Comparison of ENCODE assay signal across 13 mouse cellular contexts in genomic region chr11:4228463-4228862, GRCm38 (mm10). TPM values are rescaled to one million over a fixed set of nuclear protein-coding genes. Genes with fewer than 3 reads are reported as not detected.
DNase-seq lines count a peak whose midpoint lies in the region; ATAC-seq lines count a peak whose summit lies in the region.
"Had no signal": no experiment of that assay in that cellular context is flagged by ENCODE, and none has a peak within 500 bp of the region (broad histone marks: within the 10 kb centered on the region; RNA-seq: fewer than 3 reads in every experiment).

No protein-coding gene starts in this region.

- no peaks in the 10 kb centered on the region for H3K9me3 ChIP-seq in hindbrain, embryonic 14.5 days (ENCODE audit: control insufficient read depth, low read length)
- H3K9me3 ChIP-seq in hindbrain, embryonic 10.5 days: no peaks in the 10 kb centered on the region
- H3K9me3 ChIP-seq: liver, embryonic 15.5 days; midbrain, embryonic 15.5 days had no signal

- no peak for DNase-seq in hindbrain, embryonic 14.5 days (ENCODE audit: low spot score)
- no peak for DNase-seq in hindbrain, embryonic 10.5 days (ENCODE audit: low spot score)
- peak; percentile 54 to 56 for DNase-seq in right cerebral cortex, postnatal 10 days (ENCODE audit: low spot score in 2 of 2)
- no peak for DNase-seq in right cerebral cortex, adult 18-20 months
- peak; percentile 94 to 95 for DNase-seq in cerebellum, postnatal 14 days
- DNase-seq in c-Kit-positive CD71-positive TER-119-positive erythroid progenitor cells, embryonic 14.5 days (ENCODE audit: low spot score): no peak
- DNase-seq: kidney, adult 11 months; thymus, postnatal 4 days had no signal

- H3K36me3 ChIP-seq in hindbrain, embryonic 14.5 days (replicated peaks; ENCODE audit: control insufficient read depth, insufficient read depth): no peaks in the 10 kb centered on the region
- H3K36me3 ChIP-seq in hindbrain, embryonic 10.5 days: no peaks in the 10 kb centered on the region
- H3K36me3 ChIP-seq: liver, embryonic 15.5 days; midbrain, embryonic 15.5 days had no signal

- WGBS in hindbrain, embryonic 14.5 days: 48% methylated on average over 8 of the region's 8 CpGs
- 54% methylated on average over 8 of the region's 8 CpGs for WGBS in hindbrain, embryonic 10.5 days

- H3K4me2 ChIP-seq in hindbrain, embryonic 14.5 days (replicated peaks): no peak overlapping the region
- H3K4me2 ChIP-seq: midbrain, embryonic 15.5 days had no signal

- no peak overlapping the region for H3K27ac ChIP-seq in hindbrain, embryonic 14.5 days
- no peak overlapping the region for H3K27ac ChIP-seq in hindbrain, embryonic 10.5 days
- H3K27ac ChIP-seq: liver, embryonic 15.5 days; midbrain, embryonic 15.5 days had no signal

- ATAC-seq in hindbrain, embryonic 14.5 days (ENCODE audit: low FRiP score): 0 out of 2 replicates have a peak, but pooled peaks have one; percentile 48
- ATAC-seq in erythroblast, adult 5-6 weeks (replicated peaks; ENCODE audit: low FRiP score, poor library complexity, severe bottlenecking): no peak
- ATAC-seq in frontal cortex, adult (ENCODE audit: low TSS enrichment): no peak
- ATAC-seq: midbrain, embryonic 15.5 days had no signal

- no peaks in the 10 kb centered on the region for H3K4me1 ChIP-seq in hindbrain, embryonic 14.5 days (replicated peaks; ENCODE audit: control insufficient read depth, insufficient read depth, low read length)
- H3K4me1 ChIP-seq in hindbrain, embryonic 10.5 days (replicated peaks): peaks cover 13% of the 10 kb centered on the region
- H3K4me1 ChIP-seq: midbrain, embryonic 15.5 days had no signal

- no peak overlapping the region for H3K4me3 ChIP-seq in hindbrain, embryonic 14.5 days (replicated peaks; ENCODE audit: low read length)
- H3K4me3 ChIP-seq in hindbrain, embryonic 10.5 days: no peak overlapping the region
- H3K4me3 ChIP-seq: liver, embryonic 15.5 days; midbrain, embryonic 15.5 days had no signal

- no peaks in the 10 kb centered on the region for H3K27me3 ChIP-seq in hindbrain, embryonic 14.5 days (ENCODE audit: control insufficient read depth, insufficient read depth, low read length)
- no peaks in the 10 kb centered on the region for H3K27me3 ChIP-seq in hindbrain, embryonic 10.5 days (ENCODE audit: insufficient read depth, poor library complexity, severe bottlenecking)
- H3K27me3 ChIP-seq: liver, embryonic 15.5 days; midbrain, embryonic 15.5 days had no signal

- no peak overlapping the region for H3K9ac ChIP-seq in hindbrain, embryonic 14.5 days
- H3K9ac ChIP-seq: liver, embryonic 15.5 days; midbrain, embryonic 15.5 days had no signal

RNA-seq across cellular contexts. Expression of gene Osm, which starts 7.8 kb away (rescaled TPM):
- not detected in 2 replicates for polyA plus RNA-seq in hindbrain, embryonic 14.5 days (2014; fragmentation: Nextera tagmentation; extraction: Ambion mirVana)
- polyA plus RNA-seq in hindbrain, embryonic 10.5 days (2016; fragmentation: Nextera tagmentation; extraction: Ambion mirVana): 0.09 TPM in 1 of 2 replicates, not detected in the other
- total RNA-seq in erythroblast, adult 5-6 weeks (2015; ENCODE audit: low replicate concordance): 2.1 and 4.4 TPM in 2 replicates
- total RNA-seq in erythroblast, adult 5-6 weeks (2017; ENCODE audit: low replicate concordance): 2.1 and 6.4 TPM in 2 replicates
- polyA plus RNA-seq: embryonic facial prominence, embryonic 11.5 days had no signal

RNA-seq across cellular contexts. Expression of gene Castor1, which starts 10.4 kb away (rescaled TPM):
- 3.8 and 4.5 TPM in 2 replicates for polyA plus RNA-seq in hindbrain, embryonic 14.5 days (2014; fragmentation: Nextera tagmentation; extraction: Ambion mirVana)
- polyA plus RNA-seq in hindbrain, embryonic 10.5 days (2016; fragmentation: Nextera tagmentation; extraction: Ambion mirVana): 2.7 and 3.6 TPM in 2 replicates
- total RNA-seq in erythroblast, adult 5-6 weeks (2015; ENCODE audit: low replicate concordance): not detected in 2 replicates
- not detected in 2 replicates for total RNA-seq in erythroblast, adult 5-6 weeks (2017; ENCODE audit: low replicate concordance)

RNA-seq across cellular contexts. Expression of gene Lif, which starts 28.9 kb away (rescaled TPM):
- polyA plus RNA-seq in hindbrain, embryonic 14.5 days (2014; fragmentation: Nextera tagmentation; extraction: Ambion mirVana): 0.29 TPM in 1 of 2 replicates, not detected in the other
- 0.05 and 0.09 TPM in 2 replicates for polyA plus RNA-seq in hindbrain, embryonic 10.5 days (2016; fragmentation: Nextera tagmentation; extraction: Ambion mirVana)
- total RNA-seq in erythroblast, adult 5-6 weeks (2015; ENCODE audit: low replicate concordance): not detected in 2 replicates
- total RNA-seq in erythroblast, adult 5-6 weeks (2017; ENCODE audit: low replicate concordance): not detected in 2 replicates
- polyA plus RNA-seq: liver, embryonic 15.5 days; midbrain, embryonic 15.5 days had no signal

RNA-seq across cellular contexts. Expression of gene Tbc1d10a, which starts 41.9 kb away (rescaled TPM):
- 23.7 and 25.6 TPM in 2 replicates for polyA plus RNA-seq in hindbrain, embryonic 14.5 days (2014; fragmentation: Nextera tagmentation; extraction: Ambion mirVana)
- polyA plus RNA-seq in hindbrain, embryonic 10.5 days (2016; fragmentation: Nextera tagmentation; extraction: Ambion mirVana): 29.4 and 32.3 TPM in 2 replicates
- total RNA-seq in erythroblast, adult 5-6 weeks (2015; ENCODE audit: low replicate concordance): 1.7 and 3.5 TPM in 2 replicates
- total RNA-seq in erythroblast, adult 5-6 weeks (2017; ENCODE audit: low replicate concordance): 0.42 and 1.4 TPM in 2 replicates

Comparison
In these comparisons a context has a peak if more than half of its experiments do, and no peak if none do; other contexts are left out.
1. DNase-seq: peak in right cerebral cortex, postnatal 10 days (2 of 2) and cerebellum, postnatal 14 days (2 of 2); none in hindbrain, embryonic 14.5 days (single experiment), hindbrain, embryonic 10.5 days (single experiment), right cerebral cortex, adult 18-20 months (single experiment) and c-Kit-positive CD71-positive TER-119-positive erythroid progenitor cells, embryonic 14.5 days (single experiment).